Mouse (Mus musculus): ENCODE data around the gene Nelfa. TPM values are rescaled to one million over a fixed set of nuclear protein-coding genes. Genes with fewer than 3 reads are reported as not detected.

Gene Nelfa
- polyA plus RNA-seq, 1 experiment from 2014 or later = 45.2 TPM

Small RNA genes lying within 50 kb of the gene (microRNA-seq; reads per million reads assigned to microRNA genes)
- gene Mir7024 (ENCODE audit: borderline number of aligned reads) = 1.7 reads per million

Other genes with a start within 250 kb of the Nelfa start
- gene Fgfr3, start 214.7 kb downstream of the Nelfa start, polyA plus RNA-seq (2015; fragmentation: Nextera tagmentation; extraction: Ambion mirVana) = 0.67 and 0.73 TPM in 2 replicates
- 51.8 and 52.5 TPM in 2 replicates for gene Letm1, start 153.6 kb downstream of the Nelfa start, polyA plus RNA-seq (2015; fragmentation: Nextera tagmentation; extraction: Ambion mirVana)
- 46.6 and 51.5 TPM in 2 replicates for gene Nsd2, start 115.7 kb downstream of the Nelfa start, polyA plus RNA-seq (2015; fragmentation: Nextera tagmentation; extraction: Ambion mirVana)
- gene Gm1673, start 47.0 kb upstream of the Nelfa start, polyA plus RNA-seq (2015; fragmentation: Nextera tagmentation; extraction: Ambion mirVana) = 43.4 and 48.0 TPM in 2 replicates
- 0.22 and 0.23 TPM in 2 replicates for gene Nat8l, start 59.6 kb upstream of the Nelfa start, polyA plus RNA-seq (2015; fragmentation: Nextera tagmentation; extraction: Ambion mirVana)
- 0.58 and 0.96 TPM in 2 replicates for gene Poln, start 233.0 kb upstream of the Nelfa start, polyA plus RNA-seq (2015; fragmentation: Nextera tagmentation; extraction: Ambion mirVana)
- 67.1 and 68.3 TPM in 2 replicates for gene Haus3, start 233.1 kb upstream of the Nelfa start, polyA plus RNA-seq (2015; fragmentation: Nextera tagmentation; extraction: Ambion mirVana)

All from thymus, postnatal 0 days (tissue).